Mouse (Mus musculus) kidney, embryonic 16.5 days (tissue): Measurements from ENCODE around the gene Slco4a1. TPM values are rescaled to one million over a fixed set of nuclear protein-coding genes. Genes with fewer than 3 reads are reported as not detected.

ENCODE experiments used
- ATAC-seq: fragments of 200-750 bp; cut with Nextera tagmentation; 2 replicates; pipeline ENCODE4 v1.8.0; 2017; ENCODE audit warnings: moderate TSS enrichment; ENCODE audit not compliant: low FRiP score, low TSS enrichment
- H3K27ac ChIP-seq: fragments of 300-500 bp; sonication (generic); 2 replicates; pipeline ENCODE4 v1.5.1; 2014; ENCODE audit warnings: low read length
- H3K27me3 ChIP-seq: fragments of 300-500 bp; sonication (generic); 2 replicates; pipeline ENCODE4 v1.6.1; 2014; ENCODE audit warnings: low read length, control low read depth, mixed read lengths; ENCODE audit not compliant: insufficient read depth
- H3K36me3 ChIP-seq: fragments of 300-500 bp; sonication (generic); 2 replicates; pipeline ENCODE4 v1.6.1; 2014; ENCODE audit warnings: low read length, control low read depth, mixed read lengths; ENCODE audit not compliant: insufficient read depth
- H3K4me1 ChIP-seq: fragments of 300-500 bp; sonication (generic); 2 replicates; pipeline ENCODE4 v1.6.1; 2014; ENCODE audit warnings: low read length, control low read depth, mixed read lengths; ENCODE audit not compliant: insufficient read depth
- H3K4me2 ChIP-seq: fragments of 300-500 bp; sonication (generic); replicated peaks from 2 replicates; pipeline ENCODE4 v1.6.1; 2014; ENCODE audit warnings: low read depth, low read length
- H3K4me3 ChIP-seq: fragments of 300-500 bp; sonication (generic); 2 replicates; pipeline ENCODE4 v1.5.1; 2014; ENCODE audit warnings: mild to moderate bottlenecking, low read length
- H3K9ac ChIP-seq: fragments of 300-500 bp; sonication (generic); replicated peaks from 2 replicates; pipeline ENCODE4 v1.6.1; 2014; ENCODE audit warnings: low read length
- H3K9me3 ChIP-seq: fragments of 300-500 bp; sonication (generic); 2 replicates; pipeline ENCODE4 v1.6.1; 2016; ENCODE audit warnings: low read length, control low read depth
- WGBS: fragments of 180-500 bp; shearing (Covaris S2); extraction: QIAGEN DNeasy Blood & Tissue Kit; methylation state at CpG from one replicate; pipeline ENCODE4 v1.1.7; 2014; 5-methylcytosine and 5-hydroxymethylcytosine counted together
- polyA plus RNA-seq: library from polyadenylated mRNA; unstranded; fragments of >200 nt; fragmentation: Nextera tagmentation; extraction: Ambion mirVana; gene quantifications from 2 replicates; pipeline ENCODE4 v1.2.1, GENCODE M21; 2015

The Slco4a1 gene
- polyA plus RNA-seq, 1 experiment from 2014 or later: 3.3 TPM

DNA sequence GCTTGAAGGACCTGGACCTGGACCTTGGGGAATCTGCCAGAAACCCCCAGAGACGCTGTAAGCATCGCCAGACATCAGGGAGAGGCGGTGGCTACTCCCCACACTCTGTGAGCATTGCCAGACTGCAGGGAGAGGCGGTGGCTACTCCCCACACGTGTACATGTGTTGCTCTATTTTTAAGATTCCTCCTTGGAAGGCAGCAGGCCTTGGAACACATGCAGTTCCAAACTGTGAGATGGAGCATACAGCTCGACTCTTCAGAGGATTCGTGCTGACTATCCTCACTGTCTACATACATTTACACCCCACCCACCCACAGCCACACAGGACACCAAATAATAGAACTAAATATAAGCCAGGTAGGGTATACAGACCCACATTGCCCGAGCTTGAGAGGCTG is 39.9 kb downstream of the Slco4a1 start:
- Histone ChIP-seq H3K9me3 (no peaks in the 10 kb centered on the region), H3K4me3 (no peak overlapping the region), H3K9ac (no peak overlapping the region), H3K4me1 (peaks cover 17% of the 10 kb centered on the region), H3K4me2 (no peak overlapping the region), H3K27me3 (peaks cover 28% of the 10 kb centered on the region), H3K36me3 (no peaks in the 10 kb centered on the region), H3K27ac (no peak overlapping the region)
- 67% methylated on average over 8 of the region's 8 CpGs for WGBS
- no peak for ATAC-seq

DNA sequence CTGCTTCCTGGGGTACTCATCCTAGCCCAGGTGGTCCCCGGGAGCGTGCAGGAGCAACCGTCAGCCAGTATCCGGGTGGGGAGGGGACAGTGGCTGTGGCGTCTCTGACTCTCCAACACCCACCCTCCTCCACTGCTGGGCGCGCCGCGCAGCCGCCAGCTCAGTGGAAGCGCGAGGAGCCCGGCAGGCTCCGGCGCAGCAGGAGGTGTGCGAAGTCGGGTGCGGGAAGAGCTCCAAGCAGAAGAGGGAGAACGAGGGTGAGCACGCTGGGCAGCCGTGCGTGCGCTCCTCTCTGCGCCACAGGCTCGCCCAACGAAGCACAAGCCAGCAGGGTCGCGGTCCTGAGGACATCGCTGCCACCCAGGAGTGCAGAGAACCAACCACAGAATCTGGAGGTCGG is 43.7 kb downstream of the Slco4a1 start, which contains the start of gene Ntsr1:
Ntsr1 (plus strand) TSS at position 236 of the 400 bp plus-strand sequence.
- H3K4me3 ChIP-seq: peak within 1 kb of the TSS; percentile 47
- peak; percentile 58 for ATAC-seq
- peaks cover 27% of the 10 kb centered on the region for H3K4me1 ChIP-seq
- H3K27me3 ChIP-seq: peaks cover 32% of the 10 kb centered on the region
- no peaks in the 10 kb centered on the region for H3K36me3 ChIP-seq
- peak within 1 kb of the TSS; percentile 65 for H3K9ac ChIP-seq
- H3K9me3 ChIP-seq: no peaks in the 10 kb centered on the region
- peak within 1 kb of the TSS; percentile 71 for H3K4me2 ChIP-seq
- 0% methylated on average over 30 of the region's 30 CpGs for WGBS
- H3K27ac ChIP-seq: peak within 1 kb of the TSS; percentile 44; the same call in 1 of the 2 replicates

DNA sequence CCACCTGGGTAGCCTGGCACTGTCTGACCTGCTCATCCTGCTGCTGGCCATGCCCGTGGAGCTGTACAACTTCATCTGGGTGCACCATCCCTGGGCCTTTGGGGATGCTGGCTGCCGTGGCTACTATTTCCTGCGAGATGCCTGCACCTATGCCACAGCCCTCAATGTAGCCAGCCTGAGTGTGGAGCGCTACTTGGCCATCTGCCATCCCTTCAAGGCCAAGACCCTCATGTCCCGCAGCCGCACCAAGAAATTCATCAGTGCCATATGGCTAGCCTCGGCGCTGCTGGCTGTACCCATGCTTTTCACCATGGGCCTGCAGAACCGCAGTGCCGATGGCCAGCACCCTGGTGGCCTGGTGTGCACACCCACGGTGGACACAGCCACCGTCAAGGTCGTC is 44.7 kb downstream of the Slco4a1 start:
- 37% methylated on average over 13 of the region's 13 CpGs for WGBS
- no peak for ATAC-seq
- H3K4me3 ChIP-seq: peak overlapping the region; percentile 47

DNA sequence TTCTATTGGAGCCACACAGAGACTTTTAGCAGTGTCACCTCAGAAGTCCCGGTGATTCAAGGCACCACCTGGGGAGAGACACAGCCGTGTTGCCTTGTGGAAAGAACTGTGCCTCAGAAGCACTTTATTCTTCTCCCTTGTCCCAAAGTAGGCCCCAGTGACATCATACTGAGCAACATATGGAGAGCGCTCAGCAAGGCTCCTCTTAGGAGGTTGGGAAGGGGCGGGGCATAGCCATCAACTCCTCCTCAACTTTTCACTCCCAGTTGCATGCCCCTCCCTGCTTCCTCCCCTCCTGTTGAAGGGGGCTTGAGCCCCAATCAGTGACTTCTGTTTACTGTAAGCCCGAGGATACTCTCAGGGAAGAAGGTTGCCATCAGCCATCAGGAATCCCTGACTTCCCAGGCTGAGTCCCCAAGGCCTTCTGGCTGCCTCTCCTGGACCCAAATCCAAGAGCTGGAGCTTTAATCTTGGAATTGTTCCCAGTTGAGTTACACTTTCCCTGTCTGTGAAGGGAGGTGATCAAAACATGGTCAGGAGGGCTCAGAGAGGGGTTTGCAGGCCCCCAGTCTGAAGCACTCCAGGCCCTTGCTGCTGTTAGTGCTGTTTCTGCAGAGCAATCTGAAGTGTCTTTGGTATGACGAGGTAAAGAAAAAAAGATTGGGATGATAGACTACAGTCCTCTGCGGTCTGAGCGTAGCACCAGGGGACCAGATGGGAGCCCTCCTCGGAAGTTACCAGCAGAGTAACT is 45.3 kb downstream of the Slco4a1 start:
- Histone ChIP-seq H3K4me2 (peak overlapping the region; percentile 71), H3K9me3 (no peaks in the 10 kb centered on the region), H3K27ac (peak overlapping the region; percentile 44), H3K27me3 (peaks cover 32% of the 10 kb centered on the region), H3K36me3 (no peaks in the 10 kb centered on the region), H3K9ac (peak overlapping the region; percentile 31), H3K4me1 (peaks cover 30% of the 10 kb centered on the region), H3K4me3 (peak overlapping the region; percentile 47)
- peak; percentile 68; the same call in 1 of the 2 replicates for ATAC-seq
- WGBS: 31% methylated on average over 9 of the region's 9 CpGs

More for the DNA sequence above, 44.7 kb downstream of the Slco4a1 start:
- peak overlapping the region; percentile 44; the same call in 1 of the 2 replicates for H3K27ac ChIP-seq
- peaks cover 27% of the 10 kb centered on the region for H3K4me1 ChIP-seq
- H3K36me3 ChIP-seq: no peaks in the 10 kb centered on the region
- H3K9me3 ChIP-seq: no peaks in the 10 kb centered on the region
- H3K27me3 ChIP-seq: peaks cover 32% of the 10 kb centered on the region
- H3K9ac ChIP-seq: peak overlapping the region; percentile 31
- peak overlapping the region; percentile 71 for H3K4me2 ChIP-seq

DNA sequence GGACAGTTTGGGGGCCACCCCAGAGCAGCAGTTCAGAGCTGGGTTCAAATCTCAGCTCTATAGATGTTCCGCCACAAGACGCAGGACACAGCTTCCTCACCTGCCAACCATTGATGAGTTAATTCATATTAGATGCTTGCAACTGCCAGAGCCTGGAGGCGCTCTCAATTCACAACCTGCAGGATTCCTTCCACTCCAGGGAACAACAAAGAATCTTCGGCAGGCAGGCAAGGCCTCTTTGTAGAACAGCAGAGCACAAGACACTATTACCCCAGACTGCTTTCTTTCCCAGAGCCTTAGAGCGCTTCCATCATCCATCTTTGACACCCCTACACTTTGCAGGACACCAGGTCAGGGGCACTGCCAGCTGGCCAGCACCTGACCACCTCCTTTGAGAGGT is 50.2 kb downstream of the Slco4a1 start:
- 80% methylated on average over 5 of the region's 5 CpGs for WGBS
- ATAC-seq: no peak
- H3K4me3 ChIP-seq: no peak overlapping the region
- peaks cover under 1% of the 10 kb centered on the region; the same call in 1 of the 2 replicates for H3K27me3 ChIP-seq
- no peak overlapping the region for H3K9ac ChIP-seq
- H3K36me3 ChIP-seq: no peaks in the 10 kb centered on the region
- H3K9me3 ChIP-seq: no peaks in the 10 kb centered on the region
- peaks cover 27% of the 10 kb centered on the region for H3K4me1 ChIP-seq
- peak overlapping the region; percentile 29 for H3K27ac ChIP-seq
- H3K4me2 ChIP-seq: no peak overlapping the region

DNA sequence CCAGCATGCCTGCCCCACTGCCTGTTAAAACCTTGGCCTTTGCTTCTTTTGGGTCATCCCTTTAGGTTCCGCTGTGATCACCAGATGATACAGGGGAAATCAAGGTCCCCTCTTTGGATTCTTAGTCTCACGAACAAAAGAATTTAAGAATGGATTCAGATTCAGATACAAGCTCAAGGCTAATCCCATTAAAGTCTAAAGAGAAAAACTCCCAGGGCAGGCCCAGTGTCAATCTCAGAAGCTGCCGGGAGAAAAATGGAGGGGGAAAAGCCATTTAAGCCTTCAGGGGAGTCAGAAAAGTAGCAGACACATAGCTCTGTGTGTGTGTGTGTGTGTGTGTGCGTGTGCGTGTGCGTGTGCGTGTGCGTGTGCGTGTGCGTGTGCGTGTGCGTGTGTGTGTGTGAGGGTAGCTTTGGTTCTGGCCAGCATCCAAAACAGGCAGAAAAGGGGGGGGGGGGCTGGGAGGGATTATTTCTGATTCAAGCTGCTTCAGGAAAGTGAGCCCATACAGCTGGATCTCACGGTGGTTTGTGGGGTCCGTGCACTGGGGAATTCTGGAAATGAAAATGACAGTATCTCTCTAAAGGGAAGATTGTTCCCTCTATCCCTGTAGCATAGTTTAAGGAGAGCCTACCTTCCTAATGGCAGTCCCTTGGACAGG is 52.5 kb downstream of the Slco4a1 start:
- Histone ChIP-seq H3K4me3 (no peak overlapping the region), H3K4me1 (peaks cover 39% of the 10 kb centered on the region), H3K9ac (no peak overlapping the region), H3K27ac (peak overlapping the region; percentile 26; the same call in 1 of the 2 replicates), H3K9me3 (no peaks in the 10 kb centered on the region), H3K36me3 (no peaks in the 10 kb centered on the region), H3K27me3 (no peaks in the 10 kb centered on the region; the same call in 1 of the 2 replicates), H3K4me2 (no peak overlapping the region)
- 67% methylated on average over 9 of the region's 14 CpGs for WGBS
- ATAC-seq: no peak

DNA sequence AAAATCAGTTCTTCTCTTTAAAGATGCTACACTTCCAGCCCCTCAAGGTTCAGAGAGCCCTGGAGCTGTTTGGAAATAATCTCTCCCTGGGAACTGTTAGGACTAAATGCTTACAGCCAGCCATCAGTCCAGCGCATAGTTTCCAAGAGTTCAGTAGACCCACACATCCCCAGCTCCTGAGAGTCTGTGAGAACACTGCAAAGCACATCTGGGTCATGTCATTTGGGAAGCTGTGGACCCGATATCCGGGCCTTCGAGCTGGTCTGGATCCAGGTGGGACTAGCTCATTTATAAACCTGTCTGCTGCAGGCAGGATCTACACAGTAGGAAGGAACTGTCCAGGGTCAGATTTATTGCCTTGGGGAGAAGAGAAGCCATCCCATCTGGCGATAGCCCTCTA is 54.8 kb downstream of the Slco4a1 start:
- Histone ChIP-seq H3K27ac (peak overlapping the region; percentile 34; the same call in 1 of the 2 replicates), H3K4me1 (peaks cover 39% of the 10 kb centered on the region), H3K36me3 (no peaks in the 10 kb centered on the region), H3K9me3 (no peaks in the 10 kb centered on the region), H3K4me2 (no peak overlapping the region), H3K9ac (no peak overlapping the region), H3K4me3 (no peak overlapping the region), H3K27me3 (no peaks in the 10 kb centered on the region)
- WGBS: 26% methylated on average over 5 of the region's 5 CpGs
- ATAC-seq: no peak

DNA sequence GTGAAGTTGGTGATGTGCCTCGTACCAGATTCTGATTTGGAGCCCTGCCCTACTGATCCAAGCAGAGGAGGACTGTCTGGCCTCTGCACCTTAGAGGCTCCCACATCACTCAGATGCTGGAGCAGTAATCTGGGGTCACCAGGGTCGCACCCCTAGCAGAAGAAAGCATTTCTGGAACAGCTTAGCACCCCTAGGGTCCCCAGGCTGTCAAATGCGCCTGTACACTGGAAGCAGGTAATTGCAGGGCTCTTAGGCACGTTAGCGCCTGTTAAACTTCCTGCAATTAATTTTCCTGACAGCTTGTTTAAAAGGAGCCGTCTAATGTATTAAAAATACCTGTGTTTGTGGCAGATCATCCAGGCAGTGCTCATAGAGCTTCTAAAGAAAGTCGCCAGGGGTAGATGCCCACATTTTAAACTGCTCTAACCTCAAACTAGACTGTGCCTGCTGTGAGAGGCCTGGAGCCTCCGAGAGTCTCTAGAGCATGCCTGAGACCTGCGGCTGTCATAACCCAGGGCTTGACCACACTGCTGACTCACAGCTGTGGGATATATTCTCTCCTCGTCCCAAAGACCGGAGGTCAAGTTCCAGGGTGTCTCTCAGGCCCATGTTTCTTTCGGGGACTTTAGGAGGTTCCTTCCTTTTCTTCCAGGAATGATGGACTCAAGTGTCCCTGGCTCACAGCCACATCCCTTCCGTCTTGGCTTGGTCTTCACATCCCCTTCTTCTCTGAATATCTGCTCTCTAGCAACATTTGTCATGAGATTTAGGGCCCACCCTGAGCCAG is 56.0 kb downstream of the Slco4a1 start:
- ATAC-seq: peak; percentile 52; the same call in 1 of the 2 replicates
- Histone ChIP-seq H3K36me3 (no peaks in the 10 kb centered on the region), H3K4me3 (no peak overlapping the region), H3K27me3 (no peaks in the 10 kb centered on the region), H3K4me2 (no peak overlapping the region), H3K27ac (peak overlapping the region; percentile 63), H3K9ac (no peak overlapping the region), H3K4me1 (peaks cover 33% of the 10 kb centered on the region), H3K9me3 (no peaks in the 10 kb centered on the region)
- 26% methylated on average over 13 of the region's 13 CpGs for WGBS

DNA sequence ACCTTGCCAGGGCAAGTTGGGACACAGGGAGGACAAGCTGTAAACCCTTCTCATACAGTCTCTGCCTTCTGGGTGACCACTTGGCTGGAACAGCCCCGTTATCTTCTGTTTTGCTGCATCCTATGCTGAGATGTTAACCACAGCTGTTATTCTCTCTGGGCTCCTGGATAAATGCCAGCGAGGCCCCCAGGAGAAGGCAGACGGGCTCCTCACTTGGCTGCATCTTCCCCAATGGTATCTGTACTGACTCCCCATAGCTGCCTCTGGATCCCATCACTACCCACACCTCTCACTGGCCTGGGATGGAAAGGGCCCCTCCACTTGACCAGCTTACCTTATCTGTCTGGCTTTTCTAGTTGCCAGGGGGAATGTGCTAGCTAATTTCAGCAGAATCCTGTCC is 57.0 kb downstream of the Slco4a1 start:
- Histone ChIP-seq H3K9ac (no peak overlapping the region), H3K4me3 (no peak overlapping the region), H3K9me3 (no peaks in the 10 kb centered on the region), H3K27ac (peak overlapping the region; percentile 26; the same call in 1 of the 2 replicates), H3K4me2 (no peak overlapping the region), H3K27me3 (no peaks in the 10 kb centered on the region), H3K4me1 (peaks cover 33% of the 10 kb centered on the region), H3K36me3 (no peaks in the 10 kb centered on the region)
- WGBS: 45% methylated on average over 3 of the region's 3 CpGs
- no peak for ATAC-seq
